Mouse (Mus musculus) heart, adult 2 months (tissue): ENCODE data around the gene Tmem189.

Source experiments
- CTCF ChIP-seq: fragments of 200-600 bp; IDR thresholded peaks from 2 replicates; pipeline ENCODE4 v1.8.1; 2022; ENCODE audit warnings: antibody characterized with exemption, mild to moderate bottlenecking, moderate library complexity
- EP300 ChIP-seq: fragments of 200-500 bp; IDR thresholded peaks from 2 replicates; pipeline ENCODE4 v1.6.1; 2011; ENCODE audit warnings: low read depth, low read length, control low read depth; ENCODE audit not compliant: insufficient read depth
- POLR2A ChIP-seq: fragments of 200-500 bp; IDR thresholded peaks from 2 replicates; pipeline ENCODE4 v1.6.1; 2011; ENCODE audit warnings: mild to moderate bottlenecking, low read depth, low read length, control low read depth; ENCODE audit not compliant: insufficient read depth

DNA sequence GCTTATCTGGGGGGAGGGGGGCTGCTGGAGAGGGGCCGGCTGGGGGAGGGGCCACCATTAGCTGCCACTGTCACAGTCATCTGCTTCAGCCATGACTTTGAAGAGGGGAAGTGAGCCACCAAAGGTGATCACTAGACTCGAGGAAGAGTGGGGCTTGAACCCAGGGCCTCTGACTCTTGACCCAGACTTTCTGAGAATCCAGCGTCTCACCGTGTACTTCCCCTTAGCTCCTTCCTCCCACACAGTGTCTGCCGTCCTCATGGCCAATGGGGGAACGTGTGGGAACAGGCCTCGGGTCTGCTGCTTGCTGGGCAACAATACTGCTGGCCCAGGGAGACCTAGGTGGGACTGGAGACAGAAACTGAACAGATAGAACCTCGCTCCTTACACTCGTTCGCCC is 45.2 kb upstream of the Tmem189 start:
- no peak for TF ChIP-seq CTCF
- TF ChIP-seq EP300, result no peak
- TF ChIP-seq POLR2A, result no peak
